Mouse (Mus musculus): Measurements from ENCODE around the gene Dpyd. TPM values are rescaled to one million over a fixed set of nuclear protein-coding genes. Genes with fewer than 3 reads are reported as not detected.

Gene Dpyd
- polyA plus RNA-seq, 1 experiment from 2014 or later, result 6.8 TPM

DNA sequence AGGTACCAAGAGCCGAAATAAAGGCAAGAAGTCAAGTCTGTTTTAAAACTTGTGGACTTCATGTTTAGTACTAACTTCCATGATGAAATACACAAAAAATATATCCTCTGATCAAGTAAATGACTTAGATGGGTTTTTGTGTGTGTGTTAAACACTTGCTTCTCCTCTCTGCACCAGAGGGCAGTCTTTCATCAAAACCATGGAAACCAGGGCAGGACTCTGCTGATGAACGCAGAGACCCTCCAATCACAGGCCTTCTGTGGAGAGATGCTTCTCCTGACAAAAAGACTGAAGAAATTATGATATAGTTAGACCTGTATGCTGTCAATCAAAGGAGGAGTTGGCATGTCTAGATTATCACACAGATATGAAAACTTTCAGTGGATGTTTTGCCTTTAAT, 905.8 kb downstream of the Dpyd start:
- Histone ChIP-seq H3K36me3 (ENCODE audit: insufficient read depth) (no peaks in the 10 kb centered on the region), H3K9ac (no peak overlapping the region), H3K27ac (ENCODE audit: low read depth) (no peak overlapping the region), H3K9me3 (ENCODE audit: low read depth, low read length) (no peaks in the 10 kb centered on the region), H3K4me3 (ENCODE audit: low read depth, low read length) (no peak overlapping the region), H3K4me1 (ENCODE audit: insufficient read depth) (no peaks in the 10 kb centered on the region), H3K4me2 (no peak overlapping the region), H3K27me3 (ENCODE audit: insufficient read depth, low read length) (no peaks in the 10 kb centered on the region)
- TF ChIP-seq CTCF (IDR thresholded peaks at IDR 0.05; ENCODE audit: low read depth), result peak; percentile 42
- ATAC-seq (ENCODE audit: insufficient read depth), result no peak
- WGBS, result 69% methylated on average over 2 of the region's 2 CpGs
- DNase-seq, result peak; percentile 53

All from lung, embryonic 14.5 days (tissue).